Mouse (Mus musculus): ENCODE results near the gene Golga5. TPM values are rescaled to one million over a fixed set of nuclear protein-coding genes. Genes with fewer than 3 reads are reported as not detected.

Golga5 gene
- total and polyA plus RNA-seq, 2 experiments from 2014 or later: 20.8 to 23.0 TPM

DNA sequence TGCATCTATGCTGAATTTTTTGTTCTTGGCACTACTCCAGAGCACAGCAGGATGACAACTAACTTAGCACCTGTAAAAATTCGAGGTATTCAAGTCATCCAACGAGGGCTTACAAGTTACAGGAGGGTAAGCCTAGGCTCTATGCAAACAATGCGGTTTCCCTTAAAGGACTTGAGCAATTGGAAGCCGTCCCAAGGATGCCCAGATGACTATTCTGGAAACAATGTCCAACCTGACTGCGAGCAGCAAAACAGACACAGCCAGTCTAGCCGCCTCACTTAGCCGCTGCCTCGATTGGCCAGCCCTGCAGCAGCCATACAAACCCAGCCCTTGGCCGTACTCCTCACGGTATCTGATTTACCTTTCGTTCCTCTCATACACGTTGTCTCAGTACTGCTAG lies 36.7 kb upstream of the Golga5 start:
- no peak for DNase-seq (ENCODE audit: low spot score)
- TF ChIP-seq CTCF (IDR thresholded peaks at IDR 0.05): no peak
- Histone ChIP-seq H3K9me3 (ENCODE audit: low read length) (no peaks in the 10 kb centered on the region), H3K27ac (ENCODE audit: low read depth, low read length) (no peak overlapping the region), H3K27me3 (ENCODE audit: insufficient read depth, low read length) (no peaks in the 10 kb centered on the region), H3K4me1 (ENCODE audit: insufficient read depth, low read length) (no peaks in the 10 kb centered on the region), H3K4me2 (ENCODE audit: low read depth, low read length, poor library complexity, severe bottlenecking) (no peak overlapping the region), H3K36me3 (ENCODE audit: insufficient read depth, low read length) (no peaks in the 10 kb centered on the region), H3K4me3 (ENCODE audit: low read depth, low read length) (no peak overlapping the region), H3K9ac (replicated peaks; ENCODE audit: low read length, poor library complexity, severe bottlenecking) (no peak overlapping the region)
- no peak for ATAC-seq (ENCODE audit: low FRiP score)
- 84% methylated on average over 12 of the region's 12 CpGs for WGBS

DNA sequence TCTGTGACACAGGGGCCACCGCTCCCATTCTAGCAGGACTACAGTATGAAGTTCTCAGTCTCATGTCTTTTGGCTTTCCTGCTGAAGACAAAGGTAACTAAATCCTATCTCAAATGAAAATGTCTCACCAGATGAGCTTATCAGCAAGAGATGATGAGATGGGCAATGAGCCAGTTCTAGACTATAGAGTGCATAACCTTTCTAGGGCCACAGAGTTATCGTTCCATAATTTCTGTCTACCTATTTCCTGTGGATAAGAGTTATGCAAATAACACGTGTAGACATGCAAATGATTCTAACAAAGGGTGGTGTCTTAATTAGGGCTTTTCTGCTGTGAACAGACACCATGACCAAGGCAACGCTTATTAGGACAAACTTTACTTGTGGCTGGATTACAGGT lies 34.8 kb upstream of the Golga5 start:
- Histone ChIP-seq H3K4me1 (ENCODE audit: insufficient read depth, low read length) (peaks cover 11% of the 10 kb centered on the region), H3K9ac (replicated peaks; ENCODE audit: low read length, poor library complexity, severe bottlenecking) (no peak overlapping the region), H3K36me3 (ENCODE audit: insufficient read depth, low read length) (no peaks in the 10 kb centered on the region), H3K4me3 (ENCODE audit: low read depth, low read length) (no peak overlapping the region), H3K27me3 (ENCODE audit: insufficient read depth, low read length) (no peaks in the 10 kb centered on the region), H3K27ac (ENCODE audit: low read depth, low read length) (no peak overlapping the region), H3K4me2 (ENCODE audit: low read depth, low read length, poor library complexity, severe bottlenecking) (no peak overlapping the region), H3K9me3 (ENCODE audit: low read length) (no peaks in the 10 kb centered on the region)
- TF ChIP-seq CTCF (IDR thresholded peaks at IDR 0.05): no peak
- 86% methylated on average over 4 of the region's 4 CpGs for WGBS
- ATAC-seq (ENCODE audit: low FRiP score) (no peak), DNase-seq (ENCODE audit: low spot score) (no peak)

- no peak overlapping the region for H3K27ac ChIP-seq (ENCODE audit: low read depth, low read length)
- H3K27me3 ChIP-seq (ENCODE audit: insufficient read depth, low read length): no peaks in the 10 kb centered on the region
- no peaks in the 10 kb centered on the region for H3K9me3 ChIP-seq (ENCODE audit: low read length)
- DNase-seq (ENCODE audit: low spot score): no peak
- H3K9ac ChIP-seq (replicated peaks; ENCODE audit: low read length, poor library complexity, severe bottlenecking): no peak overlapping the region
- H3K36me3 ChIP-seq (ENCODE audit: insufficient read depth, low read length): no peaks in the 10 kb centered on the region
- ATAC-seq (ENCODE audit: low FRiP score): no peak
- WGBS: 70% methylated on average over 10 of the region's 10 CpGs
- H3K4me1 ChIP-seq (ENCODE audit: insufficient read depth, low read length): peaks cover 11% of the 10 kb centered on the region
- peak overlapping the region; percentile 26; the same call in 1 of the 2 replicates for H3K4me2 ChIP-seq (ENCODE audit: low read depth, low read length, poor library complexity, severe bottlenecking)
- TF ChIP-seq CTCF (IDR thresholded peaks at IDR 0.05): no peak
- no peak overlapping the region for H3K4me3 ChIP-seq (ENCODE audit: low read depth, low read length)
Observed at GRCm38 (mm10) chr12:102436939-102437526, 31.9 kb upstream of the Golga5 start.

DNA sequence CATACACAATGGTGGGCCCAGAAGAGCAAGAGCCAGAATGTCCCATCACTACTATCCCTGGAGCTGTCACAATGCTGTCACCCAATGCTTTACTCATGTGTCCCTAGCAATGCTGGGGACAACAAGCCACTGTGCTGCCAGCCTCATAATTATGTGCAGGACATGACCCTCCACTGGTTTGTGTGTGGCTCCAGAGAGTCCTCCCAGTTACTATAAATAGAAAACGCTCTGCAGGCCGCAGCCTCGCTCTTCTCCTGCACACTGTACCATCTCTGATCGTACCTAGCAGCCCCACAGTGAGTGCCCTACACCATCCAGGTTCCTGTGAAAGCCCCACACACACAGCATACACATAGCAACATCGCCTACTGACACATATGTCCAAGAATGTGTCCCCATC lies 31.0 kb upstream of the Golga5 start:
- H3K4me3 ChIP-seq (ENCODE audit: low read depth, low read length): peak overlapping the region; percentile 65
- H3K36me3 ChIP-seq (ENCODE audit: insufficient read depth, low read length): no peaks in the 10 kb centered on the region
- H3K9ac ChIP-seq (replicated peaks; ENCODE audit: low read length, poor library complexity, severe bottlenecking): no peak overlapping the region; the same call in 1 of the 2 replicates
- peak overlapping the region; percentile 65 for H3K4me2 ChIP-seq (ENCODE audit: low read depth, low read length, poor library complexity, severe bottlenecking)
- H3K4me1 ChIP-seq (ENCODE audit: insufficient read depth, low read length): peaks cover 11% of the 10 kb centered on the region
- no peaks in the 10 kb centered on the region for H3K27me3 ChIP-seq (ENCODE audit: insufficient read depth, low read length)
- WGBS: 75% methylated on average over 5 of the region's 5 CpGs
- H3K27ac ChIP-seq (ENCODE audit: low read depth, low read length): no peak overlapping the region
- no peak for TF ChIP-seq CTCF (IDR thresholded peaks at IDR 0.05)
- ATAC-seq (ENCODE audit: low FRiP score): no peak
- no peak for DNase-seq (ENCODE audit: low spot score)
- H3K9me3 ChIP-seq (ENCODE audit: low read length): no peaks in the 10 kb centered on the region

- Histone ChIP-seq H3K9ac (replicated peaks; ENCODE audit: low read length, poor library complexity, severe bottlenecking) (peak overlapping the region; percentile 70), H3K4me1 (ENCODE audit: insufficient read depth, low read length) (peaks cover 11% of the 10 kb centered on the region), H3K9me3 (ENCODE audit: low read length) (no peaks in the 10 kb centered on the region), H3K27me3 (ENCODE audit: insufficient read depth, low read length) (no peaks in the 10 kb centered on the region), H3K4me3 (ENCODE audit: low read depth, low read length) (peak overlapping the region; percentile 65), H3K36me3 (ENCODE audit: insufficient read depth, low read length) (no peaks in the 10 kb centered on the region), H3K4me2 (ENCODE audit: low read depth, low read length, poor library complexity, severe bottlenecking) (peak overlapping the region; percentile 65), H3K27ac (ENCODE audit: low read depth, low read length) (peak overlapping the region; percentile 70)
- DNase-seq (ENCODE audit: low spot score) (peak; percentile 43), ATAC-seq (ENCODE audit: low FRiP score) (peak; percentile 47)
- TF ChIP-seq CTCF (IDR thresholded peaks at IDR 0.05): no peak
- WGBS: 1% methylated on average over 20 of the region's 20 CpGs
Observed at GRCm38 (mm10) chr12:102438983-102439631, 29.8 kb upstream of the Golga5 start.

DNA sequence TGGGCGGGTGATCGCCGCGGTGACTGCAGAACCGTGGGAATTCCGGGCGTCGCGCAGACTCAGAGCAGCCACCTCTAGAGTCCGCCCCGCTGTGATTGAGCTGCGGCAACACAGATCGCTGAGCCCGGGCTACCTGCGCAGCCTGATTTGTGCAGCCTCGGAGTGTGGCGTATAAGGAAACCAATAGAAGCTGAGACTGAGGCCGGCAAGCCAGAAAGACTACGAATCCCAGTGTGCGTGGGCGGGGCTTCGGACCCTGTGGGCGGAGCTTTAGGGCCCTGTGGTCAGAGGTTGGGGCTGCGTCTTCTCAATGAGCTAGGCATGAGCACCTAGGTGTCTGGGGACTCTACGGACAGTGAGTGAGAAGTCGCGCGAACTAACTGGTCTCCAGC lies 29.3 kb upstream of the Golga5 start, which contains the start of gene Lgmn:
Gene Lgmn, minus strand, starts transcription at position 182 of the 392 bp plus-strand sequence.
- DNase-seq (ENCODE audit: low spot score) (peak; percentile 99), ATAC-seq (ENCODE audit: low FRiP score) (peak; percentile 100)
- peak within 1 kb of the TSS; percentile 65 for H3K4me3 ChIP-seq (ENCODE audit: low read depth, low read length)
- peak within 1 kb of the TSS; percentile 70 for H3K27ac ChIP-seq (ENCODE audit: low read depth, low read length)
- H3K4me2 ChIP-seq (ENCODE audit: low read depth, low read length, poor library complexity, severe bottlenecking): peak within 1 kb of the TSS; percentile 65
- peak within 1 kb of the TSS; percentile 70 for H3K9ac ChIP-seq (replicated peaks; ENCODE audit: low read length, poor library complexity, severe bottlenecking)
- TF ChIP-seq CTCF (IDR thresholded peaks at IDR 0.05): no peak
- H3K4me1 ChIP-seq (ENCODE audit: insufficient read depth, low read length): peaks cover 11% of the 10 kb centered on the region
- no peaks in the 10 kb centered on the region for H3K36me3 ChIP-seq (ENCODE audit: insufficient read depth, low read length)
- no peaks in the 10 kb centered on the region for H3K9me3 ChIP-seq (ENCODE audit: low read length)
- no peaks in the 10 kb centered on the region for H3K27me3 ChIP-seq (ENCODE audit: insufficient read depth, low read length)
- under 1% methylated on average over 28 of the region's 28 CpGs for WGBS

Data from midbrain, postnatal 0 days (tissue).